Mouse (Mus musculus) adrenal gland, adult (tissue): ENCODE measurements at regions not wholly inside any gene's neighbourhood (a gene's known extent, or its start where the extent isn't known, plus 50 kb on each side); places are given as distances from the start of the nearest gene placed in this dataset.
"Not testable (repeated sequence)": the region's sequence is repeated elsewhere in the genome, so short reads cannot be mapped to it uniquely, and the experiment has no call there.

Experiments
- DNase-seq, 2 experiments: peaks; one replicate each; pipeline ENCODE4 v3.0.0; 2022 to 2023; ENCODE audit warnings: low spot score in 1 of 2; ENCODE audit not compliant: inconsistent age in 2 of 2

GRCm38 (mm10) chr11:31615107-31615811, 56.4 kb downstream of the Bod1 start:
- DNase-seq = peak; percentile 37 to 82

- no peak for DNase-seq
These were observed 57.3 kb downstream of the Bod1 start for GRCm38 (mm10) chr11:31614394-31614713.

DNA sequence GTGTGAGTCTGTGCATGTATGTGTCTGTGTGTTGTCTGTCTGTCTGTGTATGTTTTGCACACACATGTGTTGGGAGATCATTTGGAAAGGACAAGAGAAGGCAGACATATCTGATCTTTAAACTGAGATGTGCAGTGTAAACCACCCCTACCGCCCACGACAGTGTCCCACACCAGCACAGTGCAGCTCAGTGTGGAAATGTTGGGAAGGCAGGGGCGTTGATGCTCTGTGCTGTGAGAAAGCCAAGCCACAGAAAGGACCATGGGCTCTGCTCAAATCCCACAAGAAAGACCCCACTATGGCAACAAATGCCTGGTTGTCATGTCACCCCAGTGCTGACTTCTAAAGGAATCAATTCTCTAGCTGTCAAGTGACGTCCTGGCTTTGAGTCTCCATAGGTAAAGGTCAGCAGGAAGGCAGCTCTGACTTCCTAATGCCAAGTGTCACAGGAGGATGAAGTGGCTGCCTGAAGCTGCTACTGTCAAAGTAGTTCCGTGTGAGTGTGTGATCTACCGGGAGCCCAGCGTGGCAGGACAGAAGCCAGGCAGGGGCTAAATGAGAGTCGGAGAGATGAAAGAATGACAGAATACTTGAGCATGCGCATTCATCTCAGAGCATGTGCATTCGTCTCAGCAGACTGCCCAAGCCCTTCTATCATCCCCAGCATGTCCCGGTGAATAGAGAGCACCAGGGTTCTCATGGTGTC, 57.8 kb downstream of the Bod1 start:
- DNase-seq = no peak

GRCm38 (mm10) chr11:31608458-31608857, 63.2 kb downstream of the Bod1 start:
- DNase-seq = no peak

DNA sequence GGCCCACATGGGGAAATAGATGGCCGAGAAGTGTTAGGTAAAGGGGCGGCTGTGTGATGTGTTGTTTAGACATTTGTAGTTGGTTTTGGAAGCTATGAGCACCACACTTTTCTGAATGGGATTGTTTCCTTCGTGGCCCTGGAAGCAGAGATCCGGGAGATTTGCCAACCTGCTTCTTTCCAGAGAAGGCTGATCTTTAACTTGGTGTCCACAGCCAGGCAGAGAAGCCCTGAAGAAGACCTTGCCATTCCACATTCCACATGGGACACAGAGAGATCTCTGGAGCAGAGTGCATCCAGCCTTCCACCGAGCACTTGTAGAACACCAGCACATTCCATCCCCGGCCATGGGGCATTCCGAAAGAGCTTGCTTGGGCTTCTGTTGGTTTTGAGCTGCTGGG, 70.2 kb downstream of the Bod1 start:
- DNase-seq = peak in 1 of 2 experiments; percentile 39

DNA sequence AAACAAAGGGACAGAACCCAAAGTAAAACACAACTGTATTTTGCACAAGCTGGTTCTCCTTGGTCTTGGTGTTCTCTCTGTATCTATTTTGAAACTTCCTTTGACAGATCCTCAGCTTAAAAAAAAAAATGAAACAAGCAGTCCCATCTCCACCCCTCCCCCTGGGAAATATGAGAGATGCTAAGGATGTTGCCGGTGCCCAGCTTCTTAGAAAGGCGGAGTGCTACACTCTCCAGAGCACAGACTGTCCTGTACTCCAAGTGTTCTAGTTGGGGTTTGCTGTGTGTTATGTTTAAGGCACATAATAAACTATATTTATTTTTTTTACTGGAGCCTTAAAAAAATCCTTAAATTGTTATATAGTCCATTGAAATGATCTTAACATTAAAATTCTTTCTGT, 78.1 kb downstream of the Bod1 start:
- no peak for DNase-seq

GRCm38 (mm10) chr11:31592061-31592460, 79.6 kb downstream of the Bod1 start:
- no peak for DNase-seq

DNA sequence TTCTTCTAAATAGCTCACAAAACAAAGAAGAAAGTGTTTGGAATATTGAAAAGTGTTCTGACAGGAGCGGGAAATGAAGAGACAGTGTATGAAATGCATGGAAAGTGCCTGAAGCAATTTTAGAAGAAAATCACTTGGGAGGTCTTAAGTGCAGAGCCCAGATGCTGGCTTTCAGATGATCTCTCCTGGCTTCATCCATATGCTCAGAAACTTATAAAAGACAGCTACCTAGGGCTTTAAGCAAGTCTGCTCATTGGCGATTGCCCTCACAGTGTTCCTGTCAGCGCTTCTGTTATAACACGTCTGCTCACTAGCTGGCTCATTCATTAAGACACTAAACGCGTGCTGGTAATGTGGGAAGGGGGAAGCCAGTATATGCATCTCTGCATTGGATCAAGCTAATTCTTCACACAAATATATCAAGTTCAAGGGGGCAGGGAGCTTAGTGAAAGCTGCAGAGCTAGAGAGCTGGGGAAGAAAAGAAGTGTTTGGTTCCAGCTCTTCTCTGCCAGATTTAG, 80.6 kb downstream of the Bod1 start:
- no peak for DNase-seq

GRCm38 (mm10) chr11:31574941-31575340, 96.7 kb downstream of the Bod1 start:
- DNase-seq = no peak

- peak; percentile 15 to 29 for DNase-seq
These were observed 106.8 kb downstream of the Bod1 start for GRCm38 (mm10) chr11:31564742-31565510.

DNA sequence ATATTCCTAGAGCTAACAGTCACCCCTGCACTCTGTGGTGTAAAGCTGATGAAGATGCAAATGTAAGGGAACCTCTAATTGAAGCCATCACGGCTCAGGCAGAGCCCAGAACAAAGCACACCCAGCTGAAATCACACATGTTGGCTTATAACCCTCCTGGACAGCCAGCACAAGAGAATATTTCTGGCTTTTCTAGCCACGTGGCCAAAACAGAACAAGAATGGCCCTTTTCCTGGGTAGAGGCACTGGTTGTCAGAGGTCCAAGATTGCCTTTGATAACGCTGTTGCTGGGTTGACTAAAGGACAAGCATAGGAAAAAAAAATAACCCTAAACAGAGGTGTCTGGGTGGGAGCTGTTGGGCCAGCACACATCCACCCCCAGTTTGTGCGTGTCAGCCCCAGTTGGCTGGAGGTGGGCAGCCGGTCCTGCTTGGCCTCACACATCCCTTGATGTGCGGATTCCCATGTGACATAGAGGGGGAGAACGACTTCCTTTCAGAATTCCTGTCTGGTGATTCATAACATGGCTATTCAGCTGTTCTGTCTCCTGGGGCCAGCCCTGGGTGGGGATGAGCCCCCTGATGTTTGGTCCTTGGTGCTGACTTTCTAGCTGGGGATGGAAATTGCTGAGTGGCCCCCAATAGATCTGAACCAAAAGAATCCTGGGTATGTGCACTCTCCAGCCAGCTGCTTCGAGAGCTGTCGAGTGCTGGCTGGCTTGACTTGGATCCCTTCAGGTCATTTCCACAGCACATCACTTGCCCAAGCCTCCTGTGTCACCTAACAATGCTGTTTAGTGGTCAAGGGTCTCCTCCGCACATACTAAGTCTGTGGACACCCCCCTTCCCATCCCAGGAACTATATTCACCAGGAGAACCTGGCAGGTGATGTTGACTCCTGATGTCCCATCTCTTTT, 107.6 kb downstream of the Bod1 start:
- peak; percentile 7 to 27 for DNase-seq

DNA sequence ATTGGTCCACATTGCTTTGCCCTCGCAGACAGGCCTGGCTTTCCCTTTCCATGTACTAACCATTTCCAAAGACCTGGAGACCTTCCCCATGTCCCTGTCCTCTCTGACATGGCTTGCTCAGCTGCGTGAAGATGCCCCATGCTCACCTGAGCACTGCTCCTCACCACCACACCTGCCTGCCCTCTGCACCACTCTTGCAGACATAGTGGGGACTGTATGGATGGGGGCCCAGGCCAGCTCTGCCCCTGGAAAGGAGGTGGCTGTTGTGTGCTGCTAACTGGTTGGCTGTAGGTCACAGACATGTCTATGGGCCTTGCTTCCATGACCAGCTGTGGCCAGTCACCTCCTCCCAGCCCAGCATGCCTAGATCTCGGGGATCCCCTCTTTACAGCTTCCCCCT, 108.7 kb downstream of the Bod1 start:
- no peak for DNase-seq

DNA sequence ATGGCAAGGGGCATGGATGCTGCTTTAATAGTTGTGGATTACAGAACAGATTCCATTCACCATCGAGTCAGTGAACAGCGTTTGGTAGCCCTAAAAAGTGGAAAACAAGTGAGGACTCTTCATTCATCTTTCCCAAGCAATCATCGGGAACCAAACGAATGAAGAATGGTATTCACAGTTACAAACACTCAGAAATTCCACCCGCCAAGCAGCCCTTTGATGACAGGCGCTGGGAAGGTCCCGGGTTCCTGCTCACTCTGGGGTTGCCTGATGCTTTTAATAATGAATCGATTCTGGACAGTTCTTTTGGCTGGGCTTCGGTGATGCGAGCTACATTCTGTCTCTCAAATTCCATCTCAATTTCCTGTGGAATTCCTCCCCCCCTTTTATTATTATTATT, 110.9 kb downstream of the Bod1 start:
- no peak for DNase-seq

- no peak for DNase-seq
These were observed 116.6 kb downstream of the Bod1 start for GRCm38 (mm10) chr11:31555042-31555441.

DNA sequence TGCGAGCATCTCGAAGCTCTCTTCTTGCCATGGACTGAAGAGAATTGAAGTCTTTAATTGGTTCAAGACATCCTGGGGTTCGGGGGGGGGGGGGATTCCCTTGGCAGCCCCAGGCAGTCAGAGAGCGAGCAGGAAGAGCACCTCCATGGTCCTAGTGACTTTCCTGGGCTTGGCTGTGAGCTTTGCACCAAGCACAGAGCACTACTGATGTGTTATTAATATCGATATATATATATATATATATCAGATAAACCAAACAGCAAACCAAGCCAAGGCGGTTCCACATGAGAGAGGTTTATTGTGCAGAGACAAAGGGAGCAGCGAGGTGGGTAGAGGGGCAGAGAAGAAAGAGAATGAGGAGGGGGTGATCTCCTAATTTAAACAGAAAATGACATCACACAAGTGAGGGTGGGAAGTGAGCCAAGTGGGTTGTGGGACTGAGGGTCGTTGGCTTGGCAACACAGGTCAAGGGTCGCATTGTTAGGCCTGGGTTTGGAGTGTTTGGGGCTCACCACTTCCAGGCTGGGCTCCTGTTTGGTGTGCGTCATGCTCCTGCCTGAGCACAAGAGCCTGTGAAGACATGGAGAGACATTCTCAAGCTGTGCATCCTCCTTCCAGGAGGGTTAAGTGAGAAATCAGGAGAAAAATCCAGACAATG, 119.9 kb downstream of the Bod1 start:
- no peak for DNase-seq

GRCm38 (mm10) chr11:31550747-31551613, 120.7 kb downstream of the Bod1 start:
- no peak for DNase-seq

DNA sequence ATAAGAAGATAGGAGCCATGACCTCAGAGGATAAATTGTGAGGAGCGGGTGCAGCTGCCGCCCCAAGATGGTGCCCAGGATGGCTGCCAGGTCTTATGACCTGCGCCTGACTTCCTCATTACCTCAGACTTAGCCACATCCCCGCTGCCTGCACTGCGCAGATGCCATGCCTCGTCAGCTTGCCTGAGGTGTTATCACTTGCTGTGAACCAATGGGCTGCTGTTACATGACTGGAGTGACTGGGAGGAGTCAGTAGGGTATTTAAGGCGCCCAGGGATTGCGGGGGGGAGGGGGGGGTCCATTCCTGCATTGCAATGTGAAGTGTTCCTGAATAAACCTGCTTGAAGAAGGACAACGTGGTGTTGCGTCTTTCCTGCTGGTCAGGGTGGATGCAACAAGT, 126.2 kb downstream of the Bod1 start:
- DNase-seq = not testable (repeated sequence)

DNA sequence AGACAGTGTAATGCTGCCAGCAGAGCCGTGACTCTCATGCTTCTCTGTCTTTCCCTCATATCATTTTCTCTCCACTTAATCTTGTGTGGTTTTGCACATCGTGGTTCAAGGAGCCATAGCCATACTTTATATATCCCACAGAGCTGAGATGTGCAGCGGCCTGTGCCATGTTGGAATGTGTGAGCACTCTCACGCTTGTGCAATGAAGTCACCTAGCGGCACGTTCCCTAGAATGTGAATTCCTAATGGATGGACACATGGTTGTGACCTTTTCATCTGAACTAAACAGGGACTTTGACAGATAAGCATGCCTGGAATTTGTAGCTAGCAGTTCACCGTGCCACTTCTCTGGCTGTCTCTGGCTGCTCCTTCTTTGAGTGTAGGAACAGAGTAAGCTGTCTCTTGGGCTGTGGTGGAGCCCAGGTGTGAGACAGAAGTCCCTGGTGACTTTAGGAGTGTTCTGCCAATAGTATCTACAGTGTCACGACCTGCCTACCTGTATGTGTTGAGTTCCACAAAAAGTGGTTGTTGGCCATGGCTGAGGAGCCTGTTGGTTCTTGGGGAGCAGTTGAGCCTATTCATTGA, 129.0 kb downstream of the Bod1 start:
- no peak for DNase-seq

DNA sequence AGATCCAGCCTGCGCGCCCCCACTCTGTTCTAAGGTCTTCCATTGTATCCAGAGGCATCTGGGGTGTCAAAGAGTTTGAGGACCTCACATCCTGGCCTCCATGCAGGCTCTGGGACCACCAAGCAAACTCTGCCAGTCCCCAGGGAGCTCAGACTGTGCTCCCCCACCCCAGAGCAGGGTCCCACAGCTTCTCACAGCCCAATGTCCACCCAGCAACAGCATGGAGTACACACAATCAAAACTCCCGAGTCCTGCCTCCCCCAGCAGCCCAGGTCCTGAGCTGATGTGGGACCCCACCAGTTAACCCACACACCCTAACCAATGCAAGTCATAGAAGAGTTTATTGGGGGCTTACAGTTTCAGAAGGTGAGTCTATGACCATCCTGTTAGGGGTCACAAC, 130.3 kb downstream of the Bod1 start:
- no peak for DNase-seq
